Mouse (Mus musculus): ENCODE results near the gene Pdcd5. TPM values are rescaled to one million over a fixed set of nuclear protein-coding genes. Genes with fewer than 3 reads are reported as not detected.

Pdcd5 gene
- polyA plus RNA-seq, 1 experiment from 2014 or later = 306 TPM

DNA sequence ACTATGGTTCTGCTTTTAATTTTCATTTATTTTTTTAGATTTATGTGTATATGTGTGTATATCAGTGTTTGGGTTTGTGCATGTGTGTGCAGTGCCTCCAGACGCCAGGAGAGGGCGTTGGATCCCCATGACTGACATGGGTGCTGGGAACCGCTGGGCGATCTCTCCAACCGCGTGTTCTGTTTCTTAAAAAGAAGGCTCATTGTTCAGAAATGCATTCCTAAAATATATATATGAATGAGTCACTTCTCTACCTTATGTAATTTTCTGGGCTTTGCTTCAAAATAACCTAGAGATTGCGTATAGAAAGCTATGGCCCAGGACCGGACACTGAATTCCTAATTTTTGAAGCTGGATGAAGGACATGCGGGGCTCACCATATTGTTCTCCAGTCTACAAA lies 47.8 kb downstream of the Pdcd5 start:
- ATAC-seq (ENCODE audit: insufficient number of reproducible peaks, low FRiP score, low TSS enrichment, low read depth) = no peak
- no peak overlapping the region for H3K9ac ChIP-seq (ENCODE audit: low read length)
- no peak overlapping the region for H3K27ac ChIP-seq (replicated peaks; ENCODE audit: low read depth, low read length)
- H3K36me3 ChIP-seq (ENCODE audit: control insufficient read depth, insufficient read depth, low read length) = peaks cover 12% of the 10 kb centered on the region; the same call in 1 of the 2 replicates
- H3K27me3 ChIP-seq (ENCODE audit: control insufficient read depth, insufficient read depth, low read length) = no peaks in the 10 kb centered on the region
- H3K4me2 ChIP-seq (ENCODE audit: low read depth, severe bottlenecking) = no peak overlapping the region
- H3K9me3 ChIP-seq (ENCODE audit: control insufficient read depth, low read length) = no peaks in the 10 kb centered on the region
- H3K4me3 ChIP-seq (ENCODE audit: low read depth, low read length) = no peak overlapping the region
- no peak for DNase-seq (ENCODE audit: low spot score)
- no peaks in the 10 kb centered on the region for H3K4me1 ChIP-seq (ENCODE audit: control insufficient read depth, insufficient read depth, low read length)
- 95% methylated on average over 9 of the region's 9 CpGs for WGBS

DNA sequence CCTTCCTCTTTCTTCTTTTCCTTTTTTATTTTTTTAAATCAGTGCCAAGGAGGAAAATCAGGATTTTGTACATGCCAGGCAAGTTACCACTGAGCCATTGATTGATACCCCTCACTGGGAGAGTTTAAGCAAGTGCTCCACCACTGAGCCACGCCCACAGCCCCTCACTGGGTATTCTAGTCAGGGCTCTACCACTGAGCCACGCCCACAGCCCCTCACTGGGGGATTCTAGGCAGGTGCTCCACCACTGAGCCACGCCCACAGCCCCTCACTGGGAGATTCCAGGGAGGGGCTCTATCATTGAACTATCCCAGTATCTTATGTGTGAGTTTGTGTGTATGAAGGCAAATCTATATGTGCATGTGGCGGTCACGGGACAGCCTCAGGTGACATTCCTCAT lies 53.0 kb downstream of the Pdcd5 start:
- ATAC-seq (ENCODE audit: insufficient number of reproducible peaks, low FRiP score, low TSS enrichment, low read depth) (no peak), DNase-seq (ENCODE audit: low spot score) (no peak)
- H3K27me3 ChIP-seq (ENCODE audit: control insufficient read depth, insufficient read depth, low read length) = no peaks in the 10 kb centered on the region
- H3K4me3 ChIP-seq (ENCODE audit: low read depth, low read length) = no peak overlapping the region
- WGBS = 88% methylated on average over 5 of the region's 5 CpGs
- no peak overlapping the region for H3K27ac ChIP-seq (replicated peaks; ENCODE audit: low read depth, low read length)
- H3K9me3 ChIP-seq (ENCODE audit: control insufficient read depth, low read length) = no peaks in the 10 kb centered on the region
- H3K36me3 ChIP-seq (ENCODE audit: control insufficient read depth, insufficient read depth, low read length) = peaks cover 10% of the 10 kb centered on the region
- H3K4me1 ChIP-seq (ENCODE audit: control insufficient read depth, insufficient read depth, low read length) = no peaks in the 10 kb centered on the region
- H3K9ac ChIP-seq (ENCODE audit: low read length) = no peak overlapping the region
- no peak overlapping the region for H3K4me2 ChIP-seq (ENCODE audit: low read depth, severe bottlenecking)

Other genes starting within 250 kb of the Pdcd5 start
- 0.08 TPM in 1 of 2 replicates, not detected in the other for gene Slc7a9, start 198.7 kb downstream of the Pdcd5 start, polyA plus RNA-seq (2014; fragmentation: Nextera tagmentation; extraction: Ambion mirVana)
- 0.41 TPM in 1 of 2 replicates, not detected in the other for gene Tdrd12, start 109.8 kb downstream of the Pdcd5 start, polyA plus RNA-seq (2014; fragmentation: Nextera tagmentation; extraction: Ambion mirVana)
- gene Nudt19, start 91.2 kb downstream of the Pdcd5 start, polyA plus RNA-seq (2014; fragmentation: Nextera tagmentation; extraction: Ambion mirVana) = 35.2 and 35.8 TPM in 2 replicates
- gene Rgs9bp, start 61.9 kb downstream of the Pdcd5 start, polyA plus RNA-seq (2014; fragmentation: Nextera tagmentation; extraction: Ambion mirVana) = 0.20 and 0.40 TPM in 2 replicates
- 35.6 and 35.9 TPM in 2 replicates for gene Ankrd27, start 61.3 kb downstream of the Pdcd5 start, polyA plus RNA-seq (2014; fragmentation: Nextera tagmentation; extraction: Ambion mirVana)
- gene Dpy19l3, start 106.9 kb upstream of the Pdcd5 start, polyA plus RNA-seq (2014; fragmentation: Nextera tagmentation; extraction: Ambion mirVana) = 34.3 and 43.7 TPM in 2 replicates
- gene Zfp507, start 155.5 kb upstream of the Pdcd5 start, polyA plus RNA-seq (2014; fragmentation: Nextera tagmentation; extraction: Ambion mirVana) = 20.8 and 24.6 TPM in 2 replicates

All from limb, embryonic 11.5 days (tissue).